Mouse (Mus musculus): Measurements from ENCODE around the gene Olfr761. TPM values are rescaled to one million over a fixed set of nuclear protein-coding genes. Genes with fewer than 3 reads are reported as not detected.
"Not testable (repeated sequence)": the region's sequence is repeated elsewhere in the genome, so short reads cannot be mapped to it uniquely, and the experiment has no call there.

The Olfr761 gene
- not detected in 2 replicates for polyA plus RNA-seq (2015; fragmentation: Nextera tagmentation; extraction: Ambion mirVana)

GRCm38 (mm10) chr17:37952979-37953378 lies at the start of gene Olfr761:
Olfr761 (minus strand) TSS chr17:37953079.
- no peak within 1 kb of the TSS for H3K4me3 ChIP-seq (ENCODE audit: low read length)
- no peaks in the 10 kb centered on the region for H3K27me3 ChIP-seq (ENCODE audit: control insufficient read depth, insufficient read depth, low read length)
- no peaks in the 10 kb centered on the region for H3K4me1 ChIP-seq (ENCODE audit: control insufficient read depth, insufficient read depth, low read length)
- H3K4me2 ChIP-seq (ENCODE audit: low read depth, low read length): no peak within 1 kb of the TSS
- no peak within 1 kb of the TSS for H3K27ac ChIP-seq (ENCODE audit: low read length)
- H3K36me3 ChIP-seq (ENCODE audit: control insufficient read depth, insufficient read depth): no peaks in the 10 kb centered on the region
- no peak within 1 kb of the TSS for H3K9ac ChIP-seq (ENCODE audit: low read length)
- ATAC-seq (replicated peaks; ENCODE audit: extremely low read depth, insufficient read depth, low FRiP score): no peak
- WGBS: 59% methylated on average over 2 of the region's 2 CpGs
- no peaks in the 10 kb centered on the region for H3K9me3 ChIP-seq (replicated peaks; ENCODE audit: control insufficient read depth, low read length)

GRCm38 (mm10) chr17:37995635-37996307 lies 42.9 kb upstream of the Olfr761 start:
- H3K9me3 ChIP-seq (replicated peaks; ENCODE audit: control insufficient read depth, low read length): no peaks in the 10 kb centered on the region; the same call in 1 of the 2 replicates
- ATAC-seq (replicated peaks; ENCODE audit: extremely low read depth, insufficient read depth, low FRiP score): no peak
- H3K4me3 ChIP-seq (ENCODE audit: low read length): peak overlapping the region; percentile 18
- no peaks in the 10 kb centered on the region for H3K27me3 ChIP-seq (ENCODE audit: control insufficient read depth, insufficient read depth, low read length)
- 51% methylated on average over 10 of the region's 10 CpGs for WGBS
- no peaks in the 10 kb centered on the region for H3K36me3 ChIP-seq (ENCODE audit: control insufficient read depth, insufficient read depth)
- H3K9ac ChIP-seq (ENCODE audit: low read length): no peak overlapping the region
- H3K4me2 ChIP-seq (ENCODE audit: low read depth, low read length): no peak overlapping the region
- H3K4me1 ChIP-seq (ENCODE audit: control insufficient read depth, insufficient read depth, low read length): no peaks in the 10 kb centered on the region
- H3K27ac ChIP-seq (ENCODE audit: low read length): no peak overlapping the region

- H3K9ac ChIP-seq (ENCODE audit: low read length): no peak overlapping the region
- ATAC-seq (replicated peaks; ENCODE audit: extremely low read depth, insufficient read depth, low FRiP score): no peak
Measured at GRCm38 (mm10) chr17:37990453-37990961, 37.6 kb upstream of the Olfr761 start.

GRCm38 (mm10) chr17:37973591-37973990 lies 20.7 kb upstream of the Olfr761 start:
- no peak overlapping the region for H3K4me3 ChIP-seq (ENCODE audit: low read length)
- H3K36me3 ChIP-seq (ENCODE audit: control insufficient read depth, insufficient read depth): no peaks in the 10 kb centered on the region
- WGBS: 78% methylated on average over 3 of the region's 3 CpGs
- H3K4me1 ChIP-seq (ENCODE audit: control insufficient read depth, insufficient read depth, low read length): no peaks in the 10 kb centered on the region
- H3K9ac ChIP-seq (ENCODE audit: low read length): no peak overlapping the region
- H3K27me3 ChIP-seq (ENCODE audit: control insufficient read depth, insufficient read depth, low read length): no peaks in the 10 kb centered on the region
- no peak overlapping the region for H3K4me2 ChIP-seq (ENCODE audit: low read depth, low read length)
- ATAC-seq (replicated peaks; ENCODE audit: extremely low read depth, insufficient read depth, low FRiP score): no peak
- no peaks in the 10 kb centered on the region for H3K9me3 ChIP-seq (replicated peaks; ENCODE audit: control insufficient read depth, low read length)
- no peak overlapping the region for H3K27ac ChIP-seq (ENCODE audit: low read length)

More at GRCm38 (mm10) chr17:37990453-37990961, 37.6 kb upstream of the Olfr761 start:
- Histone ChIP-seq H3K4me3 (ENCODE audit: low read length) (no peak overlapping the region), H3K4me2 (ENCODE audit: low read depth, low read length) (no peak overlapping the region), H3K4me1 (ENCODE audit: control insufficient read depth, insufficient read depth, low read length) (no peaks in the 10 kb centered on the region), H3K27ac (ENCODE audit: low read length) (no peak overlapping the region), H3K27me3 (ENCODE audit: control insufficient read depth, insufficient read depth, low read length) (no peaks in the 10 kb centered on the region), H3K9me3 (replicated peaks; ENCODE audit: control insufficient read depth, low read length) (no peaks in the 10 kb centered on the region; the same call in 1 of the 2 replicates), H3K36me3 (ENCODE audit: control insufficient read depth, insufficient read depth) (no peaks in the 10 kb centered on the region)
- 47% methylated on average over 3 of the region's 3 CpGs for WGBS

- no peak within 1 kb of the TSS for H3K9ac ChIP-seq (ENCODE audit: low read length)
- H3K4me3 ChIP-seq (ENCODE audit: low read length): no peak within 1 kb of the TSS
- no peak for ATAC-seq (replicated peaks; ENCODE audit: extremely low read depth, insufficient read depth, low FRiP score)
- H3K27ac ChIP-seq (ENCODE audit: low read length): no peak within 1 kb of the TSS
- no peaks in the 10 kb centered on the region for H3K36me3 ChIP-seq (ENCODE audit: control insufficient read depth, insufficient read depth)
- no peaks in the 10 kb centered on the region for H3K9me3 ChIP-seq (replicated peaks; ENCODE audit: control insufficient read depth, low read length)
- H3K4me1 ChIP-seq (ENCODE audit: control insufficient read depth, insufficient read depth, low read length): no peaks in the 10 kb centered on the region
- H3K27me3 ChIP-seq (ENCODE audit: control insufficient read depth, insufficient read depth, low read length): no peaks in the 10 kb centered on the region
- H3K4me2 ChIP-seq (ENCODE audit: low read depth, low read length): no peak within 1 kb of the TSS
Measured at GRCm38 (mm10) chr17:37920248-37920647, 32.6 kb downstream of the Olfr761 start, which contains the start of gene Olfr128. Olfr128 (plus strand) TSS chr17:37920548.

- not testable (repeated sequence) for H3K36me3 ChIP-seq (ENCODE audit: control insufficient read depth, insufficient read depth); H3K27ac ChIP-seq (ENCODE audit: low read length); H3K27me3 ChIP-seq (ENCODE audit: control insufficient read depth, insufficient read depth, low read length); H3K9me3 ChIP-seq (replicated peaks; ENCODE audit: control insufficient read depth, low read length); H3K4me2 ChIP-seq (ENCODE audit: low read depth, low read length); H3K4me1 ChIP-seq (ENCODE audit: control insufficient read depth, insufficient read depth, low read length); H3K4me3 ChIP-seq (ENCODE audit: low read length); ATAC-seq (replicated peaks; ENCODE audit: extremely low read depth, insufficient read depth, low FRiP score); H3K9ac ChIP-seq (ENCODE audit: low read length)
- 66% methylated on average over 8 of the region's 8 CpGs for WGBS
Measured at GRCm38 (mm10) chr17:37906821-37907220, 46.1 kb downstream of the Olfr761 start.

Other genes with a start within 250 kb of the Olfr761 start
- not detected in 2 replicates for gene Olfr120, start 231.3 kb downstream of the Olfr761 start, polyA plus RNA-seq (2015; fragmentation: Nextera tagmentation; extraction: Ambion mirVana)
- gene Olfr121, start 204.2 kb downstream of the Olfr761 start, polyA plus RNA-seq (2015; fragmentation: Nextera tagmentation; extraction: Ambion mirVana): not detected in 2 replicates
- gene Olfr122, start 184.5 kb downstream of the Olfr761 start, polyA plus RNA-seq (2015; fragmentation: Nextera tagmentation; extraction: Ambion mirVana): not detected in 2 replicates
- gene Olfr123, start 159.6 kb downstream of the Olfr761 start, polyA plus RNA-seq (2015; fragmentation: Nextera tagmentation; extraction: Ambion mirVana): not detected in 2 replicates
- not detected in 2 replicates for gene Olfr124, start 153.2 kb downstream of the Olfr761 start, polyA plus RNA-seq (2015; fragmentation: Nextera tagmentation; extraction: Ambion mirVana)
- not detected in 2 replicates for gene Olfr125, start 120.1 kb downstream of the Olfr761 start, polyA plus RNA-seq (2015; fragmentation: Nextera tagmentation; extraction: Ambion mirVana)
- not detected in 2 replicates for gene Olfr126, start 105.6 kb downstream of the Olfr761 start, polyA plus RNA-seq (2015; fragmentation: Nextera tagmentation; extraction: Ambion mirVana)
- gene Olfr127, start 52.6 kb downstream of the Olfr761 start, polyA plus RNA-seq (2015; fragmentation: Nextera tagmentation; extraction: Ambion mirVana): not detected in 2 replicates
- gene Olfr128, start 32.5 kb downstream of the Olfr761 start, polyA plus RNA-seq (2015; fragmentation: Nextera tagmentation; extraction: Ambion mirVana): not detected in 2 replicates
- gene Olfr129, start 107.0 kb upstream of the Olfr761 start, polyA plus RNA-seq (2015; fragmentation: Nextera tagmentation; extraction: Ambion mirVana): not detected in 2 replicates
- gene Olfr130, start 110.8 kb upstream of the Olfr761 start, polyA plus RNA-seq (2015; fragmentation: Nextera tagmentation; extraction: Ambion mirVana): not detected in 2 replicates
- not detected in 2 replicates for gene Olfr131, start 135.6 kb upstream of the Olfr761 start, polyA plus RNA-seq (2015; fragmentation: Nextera tagmentation; extraction: Ambion mirVana)
- gene Olfr132, start 181.4 kb upstream of the Olfr761 start, polyA plus RNA-seq (2015; fragmentation: Nextera tagmentation; extraction: Ambion mirVana): not detected in 2 replicates
- gene Olfr133, start 192.2 kb upstream of the Olfr761 start, polyA plus RNA-seq (2015; fragmentation: Nextera tagmentation; extraction: Ambion mirVana): not detected in 2 replicates
- gene Olfr134, start 218.3 kb upstream of the Olfr761 start, polyA plus RNA-seq (2015; fragmentation: Nextera tagmentation; extraction: Ambion mirVana): not detected in 2 replicates